Mouse (Mus musculus) megakaryocyte, adult 5-6 weeks (primary cell): ENCODE measurements at regions not wholly inside any gene's neighbourhood (a gene's known extent, or its start where the extent isn't known, plus 50 kb on each side); places are given as distances from the start of the nearest gene placed in this dataset.

Experiments used
- ATAC-seq: 2 replicates; pipeline ENCODE4 v1.8.0; 2016; ENCODE audit warnings: mild to moderate bottlenecking, inconsistent platforms; ENCODE audit not compliant: poor library complexity, severe bottlenecking

DNA sequence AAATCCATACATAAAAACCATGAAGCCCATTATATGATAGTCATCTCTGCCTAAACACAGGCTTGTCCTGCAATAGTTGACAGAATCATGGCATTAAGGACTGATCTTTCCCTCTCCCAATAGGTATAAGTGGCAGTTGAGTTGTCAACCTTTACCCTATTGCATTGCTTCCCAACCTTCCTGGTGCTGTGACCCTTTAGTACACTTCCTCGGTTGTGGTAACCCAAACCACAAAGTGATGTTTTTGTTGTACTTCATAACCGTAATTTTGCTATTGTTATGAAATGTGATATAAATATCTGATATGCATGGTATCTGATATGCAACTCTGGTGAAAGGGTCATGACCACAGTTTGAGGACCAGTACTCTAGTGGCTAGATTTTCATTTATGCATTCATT, 61.4 kb downstream of the Gm4340 start:
- 0 out of 2 replicates have a peak, but pooled peaks have one; percentile 18 for ATAC-seq

DNA sequence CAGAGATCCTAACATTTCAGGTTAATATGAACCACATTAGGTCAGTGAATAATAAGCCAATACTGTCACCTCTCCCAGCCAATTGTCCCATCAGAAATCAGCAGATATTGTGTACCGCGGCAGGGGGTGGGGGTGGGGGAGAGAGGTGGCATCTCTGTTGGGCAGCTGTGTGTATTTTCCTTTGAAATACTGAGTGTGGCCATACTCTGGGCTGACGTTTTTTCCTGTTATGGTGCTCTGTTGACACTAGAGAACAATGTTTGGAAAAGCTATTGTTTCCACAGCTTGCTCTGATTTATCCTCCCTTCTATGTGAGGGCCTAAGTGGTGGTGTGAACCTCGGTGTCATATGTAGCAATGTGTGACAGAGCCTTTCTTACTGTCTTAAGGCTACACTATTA, 81.0 kb downstream of the Gm4340 start:
- no peak for ATAC-seq

DNA sequence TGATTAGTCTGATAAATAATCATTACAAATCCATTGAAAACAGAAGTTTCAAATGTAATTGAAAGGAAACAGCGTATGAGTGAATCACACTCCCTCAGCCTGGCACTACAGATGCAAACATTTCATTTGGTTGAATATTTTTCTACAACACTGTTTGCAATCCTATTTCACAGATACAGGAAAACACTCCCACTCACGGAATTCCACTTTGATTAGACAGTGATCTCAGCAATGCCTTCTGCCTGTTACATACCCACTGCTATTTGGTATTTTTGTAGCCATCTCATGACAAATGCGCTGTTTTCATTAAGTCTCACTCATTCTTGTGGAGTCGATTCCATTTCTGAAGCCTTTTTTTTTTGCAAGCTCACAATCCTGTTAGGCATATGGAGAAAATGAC, 105.3 kb downstream of the Gm4340 start:
- no peak for ATAC-seq
